Mouse (Mus musculus): ENCODE data around the gene Rnft1.

DNA sequence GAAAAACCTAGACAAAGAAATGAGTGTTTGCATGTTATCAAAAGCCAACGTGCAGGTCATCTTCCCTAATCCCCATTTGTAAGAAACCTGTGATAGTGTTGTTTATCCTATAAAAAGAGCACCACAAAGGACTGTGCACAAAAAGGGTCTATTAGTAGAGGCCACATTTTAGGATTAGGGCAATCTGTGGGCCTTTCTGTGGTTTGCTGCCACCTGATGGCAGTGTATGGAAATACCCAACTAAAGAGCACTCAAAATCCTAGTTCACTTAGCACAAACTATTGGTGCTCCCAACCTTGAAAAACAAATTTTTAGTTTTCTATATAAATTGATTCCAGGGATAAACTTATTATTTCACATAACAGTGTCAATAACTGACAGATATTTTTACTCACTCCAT lies 48.4 kb downstream of the Rnft1 start:
- TF ChIP-seq CTCF (IDR thresholded peaks at IDR 0.05; ENCODE audit: control insufficient read depth, insufficient read depth, insufficient read length) = no peak
- TF ChIP-seq MAX (IDR thresholded peaks at IDR 0.05) = no peak
- no peak for TF ChIP-seq MYOD1 (IDR thresholded peaks at IDR 0.05; ENCODE audit: control insufficient read depth, insufficient read length, low read depth)
- TF ChIP-seq MYOG (IDR thresholded peaks at IDR 0.05; ENCODE audit: control insufficient read depth, extremely low read depth, insufficient read length) = no peak
- TF ChIP-seq CEBPB (IDR thresholded peaks at IDR 0.05; ENCODE audit: low read depth) = no peak

Data from C2C12 (cell line).